Mouse (Mus musculus) neural tube, embryonic 15.5 days (tissue): Measurements from ENCODE around the gene Olfr1239. TPM values are rescaled to one million over a fixed set of nuclear protein-coding genes. Genes with fewer than 3 reads are reported as not detected.

ENCODE experiments used
- ATAC-seq: fragments of 200-750 bp; cut with Nextera tagmentation; 2 replicates; pipeline ENCODE4 v1.8.0; 2017; ENCODE audit warnings: mild to moderate bottlenecking, moderate TSS enrichment, moderate library complexity; ENCODE audit not compliant: low FRiP score
- H3K27ac ChIP-seq: fragments of 300-500 bp; sonication (generic); replicated peaks from 2 replicates; pipeline ENCODE4 v1.5.1; 2015; ENCODE audit warnings: mild to moderate bottlenecking, inconsistent platforms
- H3K27me3 ChIP-seq: fragments of 300-500 bp; sonication (generic); replicated peaks from 2 replicates; pipeline ENCODE4 v1.6.1; 2015; ENCODE audit warnings: inconsistent platforms
- H3K36me3 ChIP-seq: fragments of 300-500 bp; sonication (generic); 2 replicates; pipeline ENCODE4 v1.6.1; 2015; ENCODE audit warnings: inconsistent platforms
- H3K4me1 ChIP-seq: fragments of 300-500 bp; sonication (generic); 2 replicates; pipeline ENCODE4 v1.6.1; 2015; ENCODE audit warnings: inconsistent platforms
- H3K4me2 ChIP-seq: fragments of 300-500 bp; sonication (generic); 2 replicates; pipeline ENCODE4 v1.6.1; 2015; ENCODE audit warnings: inconsistent platforms, mild to moderate bottlenecking, moderate library complexity
- H3K4me3 ChIP-seq: fragments of 300-500 bp; sonication (generic); replicated peaks from 2 replicates; pipeline ENCODE4 v1.5.1; 2015; ENCODE audit warnings: mild to moderate bottlenecking, inconsistent platforms
- H3K9ac ChIP-seq: fragments of 300-500 bp; sonication (generic); replicated peaks from 2 replicates; pipeline ENCODE4 v1.6.1; 2015; ENCODE audit warnings: mild to moderate bottlenecking, inconsistent platforms
- H3K9me3 ChIP-seq: fragments of 300-500 bp; sonication (generic); replicated peaks from 2 replicates; pipeline ENCODE4 v1.6.1; 2016; ENCODE audit warnings: inconsistent platforms
- WGBS: fragments of 180-500 bp; shearing (Covaris S2); methylation state at CpG from one replicate; pipeline ENCODE4 v1.1.7; 2015; ENCODE audit warnings: mixed read lengths; 5-methylcytosine and 5-hydroxymethylcytosine counted together
- polyA plus RNA-seq: library from polyadenylated mRNA; unstranded; fragments of >200 nt; fragmentation: Nextera tagmentation; extraction: Ambion mirVana; gene quantifications from 2 replicates; pipeline ENCODE4 v1.2.1, GENCODE M21; 2015

The Olfr1239 gene
- polyA plus RNA-seq: not detected in 2 replicates

DNA sequence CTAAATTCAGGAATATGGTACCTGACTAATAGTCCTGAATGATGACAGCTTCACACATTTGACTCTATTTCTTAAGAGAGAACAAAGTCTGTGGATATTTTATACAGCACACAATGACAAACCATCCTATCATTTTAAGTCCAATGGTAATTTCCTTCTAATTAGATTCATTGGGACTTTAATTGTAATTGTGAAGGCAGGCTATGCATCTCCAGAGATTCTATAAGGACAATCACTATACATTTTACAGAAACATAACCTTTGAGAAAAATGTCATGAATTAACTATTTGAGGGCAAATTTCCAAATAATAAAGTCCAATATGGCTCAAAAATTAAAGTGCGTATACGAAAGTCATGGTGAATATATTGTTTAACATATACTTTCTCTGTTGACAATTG lies at the start of gene Olfr1239:
Gene Olfr1239 (minus strand): TSS at position 101 of the 400 bp plus-strand sequence.
- no peak for ATAC-seq
- no peak within 1 kb of the TSS for H3K27ac ChIP-seq

DNA sequence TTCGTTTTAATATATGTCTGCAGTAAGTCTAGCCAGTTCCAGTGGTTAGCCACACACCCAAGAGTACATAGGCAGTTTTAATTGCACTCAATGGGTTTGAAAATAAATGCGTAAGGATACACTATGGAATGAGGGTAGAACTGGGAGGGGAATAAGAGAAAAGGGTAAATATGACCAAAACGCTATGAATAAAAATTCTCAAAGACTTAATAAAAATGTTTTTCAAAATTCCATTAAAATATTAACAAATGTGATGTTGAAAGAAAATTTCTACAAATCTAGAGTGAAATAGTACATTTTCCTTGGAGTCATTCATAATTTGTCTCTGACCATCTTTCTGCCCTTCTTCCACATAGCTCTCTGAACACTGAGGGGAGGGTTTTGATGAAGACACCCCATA lies 22.7 kb upstream of the Olfr1239 start, which contains the start of gene Olfr1240:
Gene Olfr1240 (minus strand): TSS at position 101 of the 400 bp plus-strand sequence.
- Histone ChIP-seq H3K9me3 (no peaks in the 10 kb centered on the region), H3K4me2 (no peak within 1 kb of the TSS), H3K9ac (no peak within 1 kb of the TSS), H3K4me3 (no peak within 1 kb of the TSS), H3K4me1 (no peaks in the 10 kb centered on the region), H3K36me3 (no peaks in the 10 kb centered on the region), H3K27ac (no peak within 1 kb of the TSS), H3K27me3 (no peaks in the 10 kb centered on the region)
- no peak for ATAC-seq
- WGBS: 86% methylated on average over 3 of the region's 3 CpGs

More for the DNA sequence above, at the start of gene Olfr1239:
- Histone ChIP-seq H3K27me3 (no peaks in the 10 kb centered on the region), H3K4me2 (no peak within 1 kb of the TSS), H3K4me3 (no peak within 1 kb of the TSS), H3K36me3 (no peaks in the 10 kb centered on the region), H3K9ac (no peak within 1 kb of the TSS), H3K4me1 (no peaks in the 10 kb centered on the region), H3K9me3 (no peaks in the 10 kb centered on the region)
- WGBS: 97% methylated on average over 2 of the region's 2 CpGs

DNA sequence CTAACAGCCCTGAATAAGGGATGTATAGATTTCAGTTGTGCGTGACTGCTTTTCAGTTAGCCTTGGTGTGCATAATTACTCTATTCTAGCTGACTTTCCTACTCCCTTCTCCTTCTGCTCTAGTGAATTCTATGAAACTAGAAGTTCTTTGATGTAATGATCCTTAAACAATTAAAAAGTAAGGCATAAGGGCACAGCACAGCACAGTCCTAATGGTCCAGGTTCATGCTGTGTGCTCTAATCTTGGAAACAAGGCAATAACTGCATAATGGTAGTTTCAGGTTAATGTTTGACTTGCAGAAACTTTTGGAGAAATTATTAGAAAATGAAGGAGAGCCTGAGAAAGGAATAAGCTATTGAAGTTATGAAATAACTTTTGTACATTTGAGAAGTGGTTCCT lies 5.7 kb downstream of the Olfr1239 start:
- Histone ChIP-seq H3K36me3 (no peaks in the 10 kb centered on the region), H3K9me3 (no peaks in the 10 kb centered on the region), H3K4me2 (no peak overlapping the region), H3K27me3 (no peaks in the 10 kb centered on the region), H3K27ac (no peak overlapping the region), H3K4me1 (no peaks in the 10 kb centered on the region), H3K9ac (no peak overlapping the region), H3K4me3 (no peak overlapping the region)
- no peak for ATAC-seq
- 88% methylated on average over 1 of the region's 1 CpGs for WGBS

DNA sequence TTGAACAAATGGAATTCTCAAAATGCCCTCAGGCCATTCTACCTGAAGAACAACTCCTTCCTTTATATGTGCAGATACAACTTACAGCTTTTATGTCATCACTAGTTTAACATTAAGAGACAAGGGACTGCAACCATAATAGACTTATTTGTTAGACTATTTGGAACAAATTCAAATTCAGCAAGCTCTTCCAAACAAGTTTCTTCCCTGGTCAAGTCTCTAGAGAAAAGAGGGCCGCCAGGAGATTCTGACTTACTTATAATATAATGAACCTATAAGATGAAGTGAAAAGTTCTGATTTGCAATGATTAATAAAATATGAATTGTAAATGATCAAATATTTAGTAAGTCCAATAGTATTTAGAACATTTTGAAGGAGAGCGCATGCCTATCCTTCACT lies 10.6 kb downstream of the Olfr1239 start, which contains the start of gene Olfr1238:
Gene Olfr1238 (minus strand): TSS at position 101 of the 400 bp plus-strand sequence.
- WGBS: 89% methylated on average over 2 of the region's 2 CpGs
- no peak within 1 kb of the TSS for H3K9ac ChIP-seq
- H3K4me3 ChIP-seq: no peak within 1 kb of the TSS
- no peak for ATAC-seq
- H3K27ac ChIP-seq: no peak within 1 kb of the TSS
- no peak within 1 kb of the TSS for H3K4me2 ChIP-seq
- H3K4me1 ChIP-seq: no peaks in the 10 kb centered on the region
- no peaks in the 10 kb centered on the region for H3K9me3 ChIP-seq
- no peaks in the 10 kb centered on the region for H3K27me3 ChIP-seq
- no peaks in the 10 kb centered on the region for H3K36me3 ChIP-seq

DNA sequence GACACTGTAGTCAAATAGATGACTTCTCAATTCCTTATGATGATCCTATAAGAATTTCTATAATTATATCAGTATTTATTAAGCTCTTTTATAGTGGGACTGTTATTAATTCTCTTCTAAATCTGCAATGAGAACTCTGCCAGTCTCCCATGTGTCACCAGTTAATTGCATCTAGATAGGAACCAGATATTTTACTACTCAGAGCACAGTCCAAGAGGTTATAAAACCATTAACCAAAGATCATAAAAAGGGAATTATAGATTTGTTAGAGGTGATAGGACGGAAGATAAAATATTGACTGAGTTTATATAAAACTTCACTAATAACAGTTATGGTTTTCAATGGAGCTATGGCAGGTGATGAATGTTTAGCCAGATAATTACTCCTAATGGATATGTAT lies 19.3 kb downstream of the Olfr1239 start:
- H3K27ac ChIP-seq: no peak overlapping the region
- no peaks in the 10 kb centered on the region for H3K4me1 ChIP-seq
- WGBS: 73% methylated on average over 1 of the region's 1 CpGs
- no peak for ATAC-seq
- H3K9me3 ChIP-seq: no peaks in the 10 kb centered on the region
- H3K36me3 ChIP-seq: no peaks in the 10 kb centered on the region
- no peak overlapping the region for H3K4me2 ChIP-seq
- H3K4me3 ChIP-seq: no peak overlapping the region
- no peak overlapping the region for H3K9ac ChIP-seq
- no peaks in the 10 kb centered on the region for H3K27me3 ChIP-seq

Other genes starting within 250 kb of the Olfr1239 start
- not detected in 2 replicates for gene Olfr1225, start 245.7 kb downstream of the Olfr1239 start, polyA plus RNA-seq
- gene Olfr1226, start 220.4 kb downstream of the Olfr1239 start, polyA plus RNA-seq: not detected in 2 replicates
- not detected in 2 replicates for gene Olfr1228, start 166.3 kb downstream of the Olfr1239 start, polyA plus RNA-seq
- gene Olfr1229, start 132.4 kb downstream of the Olfr1239 start, polyA plus RNA-seq: not detected in 2 replicates
- not detected in 2 replicates for gene Olfr1230, start 123.1 kb downstream of the Olfr1239 start, polyA plus RNA-seq
- not detected in 2 replicates for gene Olfr1231, start 113.3 kb downstream of the Olfr1239 start, polyA plus RNA-seq
- not detected in 2 replicates for gene Olfr1232, start 90.7 kb downstream of the Olfr1239 start, polyA plus RNA-seq
- not detected in 2 replicates for gene Olfr1233, start 78.0 kb downstream of the Olfr1239 start, polyA plus RNA-seq
- not detected in 2 replicates for gene Olfr1234, start 55.5 kb downstream of the Olfr1239 start, polyA plus RNA-seq
- not detected in 2 replicates for gene Olfr1238, start 10.7 kb downstream of the Olfr1239 start, polyA plus RNA-seq
- gene Olfr1240, start 22.6 kb upstream of the Olfr1239 start, polyA plus RNA-seq: not detected in 2 replicates
- gene Olfr1241, start 66.7 kb upstream of the Olfr1239 start, polyA plus RNA-seq: not detected in 2 replicates
- not detected in 2 replicates for gene Olfr1242, start 77.9 kb upstream of the Olfr1239 start, polyA plus RNA-seq
- not detected in 2 replicates for gene Olfr1243, start 111.1 kb upstream of the Olfr1239 start, polyA plus RNA-seq
- gene Olfr1245, start 158.0 kb upstream of the Olfr1239 start, polyA plus RNA-seq: not detected in 2 replicates
- not detected in 2 replicates for gene Olfr1246, start 172.8 kb upstream of the Olfr1239 start, polyA plus RNA-seq
- not detected in 2 replicates for gene Olfr1247, start 193.7 kb upstream of the Olfr1239 start, polyA plus RNA-seq
- not detected in 2 replicates for gene Olfr1248, start 197.8 kb upstream of the Olfr1239 start, polyA plus RNA-seq
- gene Olfr1249, start 214.6 kb upstream of the Olfr1239 start, polyA plus RNA-seq: not detected in 2 replicates
- gene Olfr1250, start 241.1 kb upstream of the Olfr1239 start, polyA plus RNA-seq: not detected in 2 replicates